Mouse (Mus musculus) gastrocnemius, postnatal 14 days (tissue): Measurements from ENCODE around the gene Nr1h3. TPM values are rescaled to one million over a fixed set of nuclear protein-coding genes. Genes with fewer than 3 reads are reported as not detected.
A peak's percentile ranks its signal among the peaks of the same experiment; 100 is the strongest.
"Not testable (repeated sequence)": the region's sequence is repeated elsewhere in the genome, so short reads cannot be mapped to it uniquely, and the experiment has no call there.

Experiments used
- DNase-seq: peaks from one replicate; pipeline ENCODE4 v3.0.0; 2021; ENCODE audit warnings: mixed read lengths
- intact Hi-C: fragments of 180-260 bp; cut with DNase I; formaldehyde crosslinking; loops from one replicate; pipeline ENCODE4 v1.15.1; 2025; ENCODE audit warnings: low total_unique reads
- long read RNA-seq, 2 experiments: library from polyadenylated mRNA; stranded (forward); transcript quantifications; one replicate each; pipeline ENCODE4 v2.0.0; 2021
- total RNA-seq, 2 experiments: library from RNA; stranded (reverse); gene quantifications; 2 replicates each; pipeline ENCODE4 v1.2.3; 2021

Gene Nr1h3
- 1 to 10 TPM; 5.1 to 9.1 TPM for total RNA-seq
- long read RNA-seq, experiment 1, transcript Nr1h3-202 (10 exons, 1,738 nt): major isoform, 9 of 15 reads
- long read RNA-seq, experiment 1, partial matches to known transcripts: 1 of 15 reads
- long read RNA-seq, experiment 1, other reads (novel, unspliced or antisense): 4 of 15 reads
- long read RNA-seq, experiment 2, transcript Nr1h3-202 (10 exons, 1,738 nt): major isoform, 6 of 17 reads
- long read RNA-seq, experiment 2, partial matches to known transcripts: 2 of 17 reads
- long read RNA-seq, experiment 2, other reads (novel, unspliced or antisense): 7 of 17 reads

GRCm38 (mm10) chr2:91202222-91202971 is at the start of gene Nr1h3, which contains the start of gene Acp2:
Gene Nr1h3, minus strand, starts transcription at chr2:91202834.
Gene Acp2, plus strand, starts transcription at chr2:91202885.
- intact Hi-C loops: no loop called here
- peak; percentile 91 for DNase-seq

- DNase-seq: no peak
- intact Hi-C loops: no loop called here
Measured at GRCm38 (mm10) chr2:91252001-91252400, 49.4 kb upstream of the Nr1h3 start.

DNA sequence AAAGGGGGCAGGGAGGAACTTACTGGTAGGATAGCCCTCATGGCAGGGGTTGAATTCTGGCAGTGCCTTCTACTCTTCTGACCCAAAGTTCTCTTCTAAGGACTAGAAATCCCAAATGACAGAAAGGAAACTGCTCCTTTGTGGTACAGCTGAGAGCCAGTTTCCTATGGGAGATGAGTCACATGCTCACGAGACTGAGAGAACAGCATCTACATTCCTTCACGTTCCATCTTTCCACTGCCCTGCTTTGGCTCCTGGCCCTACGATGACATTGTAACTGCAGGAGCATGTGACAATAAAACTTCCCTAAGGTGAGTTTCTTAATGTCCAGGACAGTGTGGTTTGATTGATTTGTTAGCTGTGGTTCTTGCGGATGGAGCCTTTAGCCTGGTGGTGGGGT is 45.7 kb upstream of the Nr1h3 start:
- intact Hi-C loops: no loop called here

DNA sequence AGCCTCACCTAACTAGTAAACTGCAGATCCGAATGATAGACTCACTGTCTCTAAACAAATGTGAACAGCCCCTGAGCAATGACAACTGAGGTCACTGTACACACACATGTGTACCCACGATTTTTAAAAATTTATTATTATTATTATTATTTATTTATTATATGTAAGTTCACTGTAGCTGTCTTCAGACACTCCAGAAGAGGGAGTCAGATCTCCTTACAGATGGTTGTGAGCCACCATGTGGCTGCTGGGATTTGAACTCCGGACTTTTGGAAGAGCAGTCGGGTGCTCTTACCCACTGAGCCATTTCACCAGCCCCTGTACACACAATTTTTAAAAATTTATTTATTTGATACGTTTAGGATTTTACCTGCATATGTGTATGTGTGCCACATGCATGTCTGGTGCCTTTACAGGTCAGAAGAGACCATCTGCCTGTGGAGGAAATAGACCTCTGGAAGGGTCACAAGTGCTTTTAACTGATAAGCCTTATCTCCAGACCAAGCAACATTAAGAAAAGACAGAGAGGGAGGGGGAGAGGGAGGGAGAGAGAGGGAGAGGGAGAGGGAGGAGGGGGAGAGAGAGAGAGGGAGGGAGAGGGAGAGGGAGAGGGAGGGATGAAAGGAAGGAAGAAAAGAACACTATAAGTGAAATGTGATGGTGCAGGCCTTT is 42.1 kb upstream of the Nr1h3 start:
- intact Hi-C loops: no loop called here
- no peak for DNase-seq

More for the DNA sequence above, 45.7 kb upstream of the Nr1h3 start:
- DNase-seq: no peak

DNA sequence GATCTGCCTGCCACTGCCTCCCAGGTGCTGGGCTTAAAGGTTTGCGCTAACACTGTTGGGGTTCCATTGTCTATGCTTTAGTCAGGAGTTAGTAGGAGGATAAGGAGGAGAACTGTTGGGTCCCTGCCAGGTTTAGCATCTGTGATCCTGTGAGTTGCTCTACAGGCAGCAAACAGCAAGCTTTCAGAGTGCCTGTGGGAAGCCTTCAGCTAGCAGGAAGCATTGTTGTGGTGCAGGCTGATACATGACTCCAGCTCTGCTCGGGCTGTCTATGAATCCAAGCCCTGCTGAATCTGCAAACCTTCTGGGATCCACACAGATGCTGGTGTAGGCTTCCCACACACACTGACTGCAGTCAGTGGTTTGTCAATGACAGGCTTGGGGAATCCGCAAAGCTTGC is 40.8 kb upstream of the Nr1h3 start:
- DNase-seq: no peak
- intact Hi-C loops: no loop called here

- DNase-seq: no peak
- intact Hi-C loops: no loop called here
Measured at GRCm38 (mm10) chr2:91242547-91242946, 39.9 kb upstream of the Nr1h3 start.

- DNase-seq, intact Hi-C loops: not testable (repeated sequence)
Measured at GRCm38 (mm10) chr2:91237511-91238080, 35.0 kb upstream of the Nr1h3 start.

- DNase-seq: peak; percentile 97
- intact Hi-C loops: no loop called here
Measured at GRCm38 (mm10) chr2:91236601-91237510, 34.2 kb upstream of the Nr1h3 start, which contains the start of gene Ddb2. Gene Ddb2, minus strand, starts transcription at chr2:91236982.

GRCm38 (mm10) chr2:91229735-91230134 is 27.1 kb upstream of the Nr1h3 start:
- no peak for DNase-seq
- intact Hi-C loops: no loop called here

DNA sequence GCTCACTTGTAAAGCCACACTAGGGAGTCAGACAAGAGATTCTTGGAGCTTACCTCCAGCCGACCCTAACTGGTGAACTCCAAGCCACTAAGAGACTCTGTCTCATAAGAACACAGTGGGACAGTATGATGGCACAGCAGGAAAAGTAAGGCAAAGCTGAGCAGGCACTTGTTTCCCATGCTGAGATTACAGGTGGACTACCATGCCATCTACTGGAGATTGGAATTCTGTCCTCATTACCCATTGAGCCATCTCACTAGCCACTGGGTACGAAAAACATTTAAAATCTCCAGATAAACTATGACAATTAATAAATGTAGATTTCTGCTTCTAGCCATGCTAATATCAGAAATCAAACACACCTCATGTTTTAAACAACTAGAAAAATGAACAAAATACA is 21.0 kb upstream of the Nr1h3 start:
- no peak for DNase-seq
- intact Hi-C loops: no loop called here

GRCm38 (mm10) chr2:91220501-91220900 is 17.9 kb upstream of the Nr1h3 start:
- no peak for DNase-seq
- intact Hi-C loops: no loop called here

GRCm38 (mm10) chr2:91217032-91217431 is 14.4 kb upstream of the Nr1h3 start:
- DNase-seq: no peak
- intact Hi-C loops: no loop called here

- no peak for DNase-seq
- intact Hi-C loops: no loop called here
Measured at GRCm38 (mm10) chr2:91213311-91213710, 10.7 kb upstream of the Nr1h3 start.

- no peak for DNase-seq
- intact Hi-C loops: no loop called here
Measured at GRCm38 (mm10) chr2:91206254-91206775, 3.7 kb upstream of the Nr1h3 start.

GRCm38 (mm10) chr2:91202972-91203656 is 480 bp upstream of the Nr1h3 start:
- intact Hi-C loops: no loop called here
- DNase-seq: no peak

DNA sequence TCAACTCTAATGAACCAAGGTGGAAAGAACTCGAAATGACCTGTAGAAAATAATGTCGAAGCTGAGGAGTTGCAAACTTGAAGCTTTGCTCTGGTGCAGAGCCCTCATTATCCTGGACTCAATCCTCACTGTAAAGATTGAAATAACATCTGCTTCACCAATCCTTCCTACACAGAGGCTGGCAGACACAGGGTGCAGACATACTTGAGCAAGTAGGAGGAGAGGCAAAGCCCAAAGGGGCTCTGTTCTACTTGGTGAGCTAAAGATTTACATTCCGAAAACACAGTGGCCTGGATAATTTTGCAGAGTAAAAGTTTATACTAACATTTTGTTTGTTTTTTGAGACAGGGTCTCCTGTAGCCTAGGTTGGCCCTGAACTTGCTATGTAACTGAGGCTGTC is 3.7 kb downstream of the Nr1h3 start:
- intact Hi-C loops: no loop called here

DNA sequence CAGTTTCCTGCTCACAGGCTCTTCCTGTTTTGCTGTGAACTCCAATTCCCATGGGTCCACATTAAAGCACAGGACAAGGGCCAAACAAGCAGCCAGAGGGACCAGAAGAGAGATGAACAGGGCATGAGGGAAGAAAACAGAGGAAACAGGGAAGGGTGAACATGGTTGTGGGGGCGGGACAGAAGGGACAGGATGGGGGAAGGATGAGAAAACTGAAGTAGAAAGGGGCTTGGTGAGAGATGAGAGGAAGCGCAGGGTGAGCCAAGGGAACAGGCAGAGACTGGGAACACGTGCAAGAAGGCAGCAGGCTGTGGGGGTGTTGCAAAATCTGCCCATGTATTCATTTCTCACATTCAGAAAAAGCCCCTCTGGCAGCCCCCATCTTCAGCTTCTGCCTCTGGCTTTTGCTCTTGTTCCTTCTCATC is 6.0 kb downstream of the Nr1h3 start:
- intact Hi-C loops: no loop called here
- DNase-seq: peak; percentile 32

More for the DNA sequence above, 3.7 kb downstream of the Nr1h3 start:
- no peak for DNase-seq
